Mouse (Mus musculus) heart, adult 8-10 months (tissue): Measurements from ENCODE around the gene Dync1i2. TPM values are rescaled to one million over a fixed set of nuclear protein-coding genes. Genes with fewer than 3 reads are reported as not detected.

Source experiments
- total RNA-seq, 4 experiments: library from RNA; stranded (reverse); gene quantifications; 2 replicates each; pipeline ENCODE4 v1.2.4; 2022

Gene Dync1i2
- total RNA-seq, 4 experiments from 2014 or later: 53.5 to 61.3 (median 59.5) TPM

Other genes starting within 250 kb of the Dync1i2 start
- 1 to 10 TPM; 3.5 to 5.3 (median 4.3) TPM for gene Dcaf17, start 156.4 kb upstream of the Dync1i2 start, total RNA-seq
- gene Mettl8, start 156.1 kb upstream of the Dync1i2 start, total RNA-seq: 1 to 10 TPM; 4.0 to 6.1 (median 5.8) TPM
- gene Cybrd1, start 93.8 kb upstream of the Dync1i2 start, total RNA-seq: 1 to 10 TPM; 1.4 to 3.9 (median 1.6) TPM
- gene Slc25a12, start 156.0 kb downstream of the Dync1i2 start, total RNA-seq: 100 to 1,000 TPM; 229 to 285 (median 258) TPM
- gene Hat1, start 177.3 kb downstream of the Dync1i2 start, total RNA-seq: 10 to 100 TPM; 24.9 to 30.8 (median 28.0) TPM
- gene Metap1d, start 241.6 kb downstream of the Dync1i2 start, total RNA-seq: 10 to 100 TPM; 38.4 to 44.4 (median 40.9) TPM